Mouse (Mus musculus) left cerebral cortex, adult 2 months (tissue): ENCODE results near the gene Efna1. TPM values are rescaled to one million over a fixed set of nuclear protein-coding genes. Genes with fewer than 3 reads are reported as not detected.

ENCODE experiments used
- DNase-seq, 2 experiments: peaks; one replicate each; pipeline ENCODE4 v3.0.0; 2021 to 2022; ENCODE audit warnings: low spot score in 2 of 2, mixed read lengths in 1 of 2; ENCODE audit errors: extremely low spot score in 1 of 2
- H3K27ac ChIP-seq: fragments of 200-600 bp; 2 replicates; pipeline ENCODE4 v1.8.1; 2022
- H3K4me3 ChIP-seq: fragments of 200-600 bp; 2 replicates; pipeline ENCODE4 v1.8.1; 2022
- CTCF ChIP-seq: fragments of 200-600 bp; IDR thresholded peaks from 2 replicates; pipeline ENCODE4 v1.8.1; 2022; ENCODE audit warnings: antibody characterized with exemption, mild to moderate bottlenecking, moderate library complexity
- intact Hi-C: fragments of 180-260 bp; cut with DNase I; formaldehyde crosslinking; loops from one replicate; pipeline ENCODE4 v1.15.1; 2025
- microRNA-seq, 2 experiments: library from miRNA; unstranded; fragments of <30 nt; microRNA quantifications; one replicate each; pipeline ENCODE4 v1.2.0; 2021
- total RNA-seq, 2 experiments: library from RNA; stranded (reverse); gene quantifications; 2 replicates each; pipeline ENCODE4 v1.2.3; 2021

Efna1 gene
- total RNA-seq, 2 experiments from 2014 or later, result 5.5 to 5.9 TPM

- intact Hi-C loops, result no loop called here
- no peak for DNase-seq
- TF ChIP-seq CTCF, result no peak
- H3K4me3 ChIP-seq, result peak overlapping the region; percentile 53; the same call in 1 of the 2 replicates
- peak overlapping the region; percentile 74 for H3K27ac ChIP-seq
Measured at GRCm38 (mm10) chr3:89224796-89225195, 56.1 kb downstream of the Efna1 start.

Small RNA genes lying within 50 kb of the gene (microRNA-seq; reads per million reads assigned to microRNA genes)
- 5,431 to 9,006 reads per million in 2 experiments for gene Mir92b

Other genes with a start within 250 kb of the Efna1 start
- 100 to 1,000 TPM; 189 to 199 TPM for gene Rusc1, start 187.8 kb downstream of the Efna1 start, total RNA-seq
- not detected for gene Gm43738, start 180.0 kb downstream of the Efna1 start, total RNA-seq
- gene Fdps, start 179.2 kb downstream of the Efna1 start, total RNA-seq, result 10 to 100 TPM; 78.1 to 79.6 TPM
- not detected for gene Pklr, start 145.0 kb downstream of the Efna1 start, total RNA-seq
- 10 to 100 TPM; 14.9 to 20.9 TPM for gene Hcn3, start 120.9 kb downstream of the Efna1 start, total RNA-seq
- gene Clk2, start 116.3 kb downstream of the Efna1 start, total RNA-seq, result 10 to 100 TPM; 45.6 to 46.3 TPM
- gene Scamp3, start 103.7 kb downstream of the Efna1 start, total RNA-seq, result 10 to 100 TPM; 64.0 to 64.7 TPM
- 10 to 100 TPM; 56.9 to 60.4 TPM for gene Fam189b, start 98.0 kb downstream of the Efna1 start, total RNA-seq
- gene Gba, start 78.2 kb downstream of the Efna1 start, total RNA-seq, result 10 to 100 TPM; 64.9 to 66.8 TPM
- 10 to 100 TPM; 21.2 to 21.9 TPM for gene Thbs3, start 66.0 kb downstream of the Efna1 start, total RNA-seq
- gene Mtx1, start 54.1 kb downstream of the Efna1 start, total RNA-seq, result 10 to 100 TPM; 96.2 to 99.9 TPM
- gene Muc1, start 52.1 kb downstream of the Efna1 start, total RNA-seq, result under 1 TPM; 0.29 to 0.33 TPM
- 10 to 100 TPM; 63.2 to 71.4 TPM for gene Krtcap2, start 35.2 kb downstream of the Efna1 start, total RNA-seq
- 10 to 100 TPM; 82.8 to 85.1 TPM for gene Trim46, start 34.8 kb downstream of the Efna1 start, total RNA-seq
- gene Dpm3, start 21.8 kb downstream of the Efna1 start, total RNA-seq, result 10 to 100 TPM; 50.9 to 53.1 TPM
- gene Slc50a1, start 10.6 kb downstream of the Efna1 start, total RNA-seq, result 10 to 100 TPM; 36.0 to 38.6 TPM
- gene Efna3, start 41.8 kb upstream of the Efna1 start, total RNA-seq, result 10 to 100 TPM; 49.3 to 55.0 TPM
- gene Efna4, start 56.9 kb upstream of the Efna1 start, total RNA-seq, result under 1 TPM in 1 of 2 experiments, not detected in 1; 0.21 TPM
- gene Adam15, start 68.9 kb upstream of the Efna1 start, total RNA-seq, result 100 to 1,000 TPM; 106 to 115 TPM
- under 1 TPM; 0.29 to 0.40 TPM for gene Dcst2, start 80.8 kb upstream of the Efna1 start, total RNA-seq
- gene Dcst1, start 84.1 kb upstream of the Efna1 start, total RNA-seq, result under 1 TPM in 1 of 2 experiments, not detected in 1; 0.28 TPM
- 10 to 100 TPM; 12.4 to 13.2 TPM for gene Zbtb7b, start 113.6 kb upstream of the Efna1 start, total RNA-seq
- 1 to 10 TPM; 1.1 to 3.5 TPM for gene Lenep, start 121.7 kb upstream of the Efna1 start, total RNA-seq
- 10 to 100 TPM; 34.5 to 37.8 TPM for gene Flad1, start 130.7 kb upstream of the Efna1 start, total RNA-seq
- 1 to 10 TPM; 1.8 to 2.3 TPM for gene Cks1b, start 137.2 kb upstream of the Efna1 start, total RNA-seq
- 10 to 100 TPM; 12.9 to 16.4 TPM for gene Shc1, start 137.3 kb upstream of the Efna1 start, total RNA-seq
- gene Pygo2, start 149.1 kb upstream of the Efna1 start, total RNA-seq, result 10 to 100 TPM; 51.0 to 54.5 TPM
- 10 to 100 TPM; 33.8 to 34.8 TPM for gene Pbxip1, start 155.6 kb upstream of the Efna1 start, total RNA-seq
- gene Pmvk, start 173.4 kb upstream of the Efna1 start, total RNA-seq, result 10 to 100 TPM; 32.1 to 35.0 TPM
- 10 to 100 TPM; 18.2 to 27.3 TPM for gene Kcnn3, start 239.0 kb upstream of the Efna1 start, total RNA-seq